Mouse (Mus musculus): ENCODE results near the gene Cdk19.

DNA sequence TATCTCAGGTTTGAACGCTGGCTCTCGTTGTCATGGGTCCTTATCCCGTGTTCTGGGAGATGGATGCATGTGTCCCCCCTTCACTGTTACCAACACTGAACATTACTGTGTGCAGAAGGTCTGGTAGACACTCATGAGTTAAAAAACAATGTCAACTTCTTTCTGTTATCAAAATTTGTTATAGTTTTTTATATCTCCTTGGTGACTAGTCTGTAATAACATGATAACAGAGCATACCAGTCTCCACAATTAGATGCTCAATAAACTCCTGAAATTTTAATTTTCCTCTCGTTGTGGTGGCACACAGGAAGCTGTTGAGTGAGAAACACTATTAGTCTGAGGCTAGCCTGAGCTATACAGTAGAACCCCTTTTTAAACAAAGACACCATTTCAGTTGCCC is 159.1 kb downstream of the Cdk19 start:
- no peak for TF ChIP-seq CTCF (IDR thresholded peaks at IDR 0.05; ENCODE audit: insufficient read depth, low read depth, low read length)
- no peak for TF ChIP-seq POLR2A (IDR thresholded peaks at IDR 0.05; ENCODE audit: insufficient read depth, low read depth, low read length)
